Mouse (Mus musculus) cerebellum, adult 18-20 months (tissue): Measurements from ENCODE around the gene 9930021J03Rik.

Experiments
- DNase-seq, 2 experiments: peaks; one replicate each; pipeline ENCODE4 v3.0.0; 2021

9930021J03Rik gene

DNA sequence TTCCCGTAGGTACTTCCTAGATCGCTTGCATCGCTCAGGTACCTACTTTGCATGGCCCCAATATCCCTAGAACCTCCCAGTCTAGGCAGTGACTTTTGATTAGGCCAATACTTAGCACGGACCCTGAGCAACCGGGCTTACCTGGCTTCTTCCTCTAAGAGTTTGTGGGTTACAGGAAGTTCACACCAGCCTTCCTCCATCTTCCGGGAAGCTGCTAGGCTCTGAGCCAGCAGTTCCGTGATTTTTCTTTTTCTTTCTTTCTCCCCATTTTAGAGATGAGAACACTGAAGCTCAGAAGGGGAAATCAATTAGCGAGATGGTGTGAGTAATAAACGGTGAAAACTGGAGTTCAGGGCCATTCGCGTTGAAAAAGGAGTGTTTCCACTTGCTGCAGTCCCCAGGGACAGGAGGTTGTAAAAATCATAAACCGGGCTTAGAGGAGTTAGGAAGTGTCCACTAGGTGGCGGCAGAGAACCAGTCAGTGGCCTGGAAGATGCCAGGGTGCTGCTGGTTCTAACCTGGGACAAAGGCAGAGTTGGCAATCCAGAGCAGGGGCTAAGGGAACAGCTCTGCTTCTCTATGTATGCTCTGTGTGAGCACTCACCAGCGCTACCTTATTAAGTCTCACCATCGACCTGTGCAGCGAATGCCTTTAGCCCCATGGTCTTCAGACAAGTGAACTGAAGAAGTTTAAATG lies 121.8 kb downstream of the 9930021J03Rik start:
- peak; percentile 82 to 89 for DNase-seq

DNA sequence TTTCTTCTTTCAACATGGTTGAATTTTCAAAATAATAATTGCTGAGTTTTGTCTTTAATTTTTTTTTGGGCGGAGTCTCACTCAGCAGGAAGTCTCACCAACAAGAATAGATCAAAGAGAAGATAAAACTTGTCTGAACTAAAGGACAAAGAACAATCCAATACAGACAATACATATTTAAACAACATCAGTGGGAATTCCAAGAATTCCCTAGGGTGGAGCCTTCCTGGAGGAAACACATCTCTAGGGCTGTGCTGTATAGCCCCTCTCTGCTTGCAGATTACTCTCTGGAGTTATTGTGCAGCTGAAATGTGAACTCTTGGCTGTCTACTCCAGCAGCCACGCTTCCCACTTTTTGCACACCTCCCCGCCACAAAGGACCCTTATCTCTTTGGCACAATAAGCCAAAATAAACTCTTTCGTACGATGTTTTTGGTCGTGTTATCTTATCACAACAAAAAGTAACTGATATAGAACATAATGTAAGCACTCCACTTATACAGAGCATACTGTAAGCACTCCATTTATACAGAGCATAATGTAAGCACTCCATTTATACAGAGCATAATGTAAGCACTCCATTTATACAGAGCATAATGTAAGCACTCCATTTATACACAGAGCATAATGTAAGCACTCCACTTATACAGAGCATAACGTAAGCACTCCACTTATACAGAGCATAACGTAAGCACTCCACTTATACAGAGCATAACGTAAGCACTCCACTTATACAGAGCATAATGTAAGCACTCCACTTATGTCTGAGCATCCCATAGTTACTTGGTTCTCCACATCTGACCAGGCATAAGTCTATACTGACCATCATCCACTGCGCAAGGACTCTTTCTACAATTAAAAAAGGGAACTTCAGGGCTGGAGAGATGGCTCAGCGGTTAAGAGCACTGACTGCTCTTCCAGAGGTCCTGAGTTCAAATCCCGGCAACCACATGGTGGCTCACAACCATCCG lies 125.3 kb downstream of the 9930021J03Rik start:
- no peak for DNase-seq

DNA sequence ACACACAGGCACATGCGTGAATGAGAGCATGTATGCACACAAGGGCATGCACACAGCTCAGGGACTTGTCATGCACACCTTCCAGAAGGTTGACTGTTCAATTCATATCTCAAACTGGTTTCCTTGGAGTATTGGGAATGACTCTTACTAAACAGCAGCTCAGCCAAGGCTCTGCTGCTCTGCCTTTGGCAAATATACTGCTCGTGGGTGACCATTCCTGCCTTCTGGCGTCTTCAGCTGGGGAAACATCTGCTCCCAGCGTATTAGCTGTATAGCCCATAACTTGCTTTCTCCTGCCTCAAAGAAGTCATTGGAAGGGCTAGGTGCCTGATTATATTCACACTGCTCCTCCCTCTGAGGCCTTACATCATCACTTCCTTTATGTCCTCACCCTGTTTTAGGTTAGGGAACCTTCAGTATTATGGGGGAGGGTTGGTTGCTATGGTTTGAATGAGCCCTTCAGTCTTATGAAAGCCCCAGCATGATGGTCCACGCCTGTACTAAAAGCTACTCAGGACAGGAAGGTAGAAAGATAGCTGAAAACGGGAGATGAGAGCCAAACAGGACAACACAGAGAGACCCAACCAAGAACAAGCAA lies 127.5 kb downstream of the 9930021J03Rik start:
- DNase-seq = no peak

DNA sequence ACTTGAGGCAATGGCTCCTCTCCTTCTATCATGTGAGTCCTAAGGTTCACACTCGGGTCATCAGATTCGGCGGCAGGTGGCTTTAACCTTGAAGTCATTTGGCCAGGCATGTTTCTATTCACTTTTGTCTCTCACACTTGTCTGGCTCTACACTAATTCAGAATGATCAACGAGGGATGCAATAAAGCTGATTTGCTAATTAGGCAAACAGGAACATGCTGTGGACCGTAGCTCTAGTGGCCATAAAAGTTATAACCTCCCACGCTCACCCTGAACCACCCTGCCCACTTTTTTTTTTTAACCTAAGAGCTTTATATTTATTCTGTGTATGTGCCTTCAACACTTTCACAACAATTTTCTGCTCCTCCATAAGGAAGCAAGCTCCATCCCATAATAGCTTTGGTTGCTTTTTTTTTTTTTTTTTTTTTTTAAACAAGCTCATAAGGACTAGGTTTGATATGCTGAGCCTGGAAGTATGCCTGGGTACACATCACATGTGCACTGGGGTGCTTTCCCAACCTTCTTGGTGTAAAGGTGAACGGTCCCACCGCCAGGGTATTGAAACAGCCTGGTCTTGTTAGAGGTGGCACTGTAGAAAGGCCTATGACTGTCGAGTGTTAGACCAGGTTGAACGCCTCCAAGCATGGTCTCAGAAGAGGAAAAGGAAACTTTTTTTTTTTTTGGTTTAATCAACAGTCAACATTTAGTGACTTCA lies 129.2 kb downstream of the 9930021J03Rik start:
- no peak for DNase-seq

DNA sequence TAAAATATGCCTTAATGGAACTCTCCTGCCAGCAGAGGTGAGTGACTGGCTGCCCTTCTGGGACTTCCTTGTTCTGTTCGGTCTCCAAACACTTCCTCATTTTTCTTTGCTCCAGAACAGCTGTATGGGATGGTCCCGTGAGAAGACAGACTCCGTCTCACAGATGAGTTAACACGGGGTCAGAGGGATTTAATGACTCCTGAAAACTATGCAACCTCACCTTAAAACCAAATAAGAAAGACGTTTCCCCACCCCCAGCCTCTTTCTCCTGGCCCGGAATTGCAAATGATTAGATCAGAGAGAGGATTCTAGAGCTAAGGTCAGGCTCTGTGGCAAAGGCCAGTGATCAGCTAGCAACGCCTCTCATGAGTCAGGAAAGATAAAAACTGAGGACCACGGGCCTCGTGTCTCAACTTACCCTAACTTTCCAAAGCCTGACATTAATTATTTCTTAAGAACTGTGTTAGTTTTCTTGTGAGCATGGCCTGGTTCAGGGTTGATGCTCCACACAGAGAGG lies 130.2 kb downstream of the 9930021J03Rik start:
- DNase-seq = no peak

DNA sequence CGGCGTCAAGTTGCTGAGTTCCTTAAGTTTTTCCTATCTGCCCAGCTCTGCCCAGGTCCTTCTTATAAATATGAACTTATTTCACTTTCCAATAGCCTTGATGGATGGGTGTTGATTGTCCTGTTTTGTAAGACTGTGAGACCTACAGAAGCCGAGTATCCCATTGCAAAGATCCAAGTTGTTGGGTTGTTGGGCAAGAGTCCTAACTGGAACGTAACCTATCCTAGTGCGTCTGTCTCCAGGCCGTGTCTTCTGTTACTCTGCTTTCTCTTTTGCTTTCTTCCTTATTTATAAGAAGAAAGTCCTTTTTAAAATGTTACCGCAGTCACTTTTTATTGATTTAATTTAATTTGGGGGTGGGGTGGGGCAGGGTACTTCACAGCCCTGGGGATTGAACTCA lies 130.8 kb downstream of the 9930021J03Rik start:
- no peak for DNase-seq

DNA sequence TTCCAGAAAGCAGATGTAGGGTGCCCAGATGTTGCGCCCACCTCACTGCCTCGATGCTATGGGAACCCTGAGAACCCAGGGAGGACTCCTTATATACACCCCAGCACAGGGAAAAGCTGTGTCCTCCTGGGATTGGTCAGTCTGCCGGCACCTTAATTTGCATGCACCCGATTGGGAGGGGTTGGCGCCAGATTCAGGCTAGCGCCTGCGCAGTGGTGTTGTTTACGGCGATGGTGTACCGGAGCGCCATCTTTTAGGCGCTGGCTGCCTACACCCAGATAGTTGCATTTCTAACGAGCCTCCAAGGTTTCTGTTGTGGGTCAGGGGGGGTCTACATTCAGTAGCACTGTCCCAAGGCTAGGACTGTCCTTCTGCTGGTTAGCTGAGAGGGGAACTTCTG lies 133.1 kb downstream of the 9930021J03Rik start:
- no peak for DNase-seq

DNA sequence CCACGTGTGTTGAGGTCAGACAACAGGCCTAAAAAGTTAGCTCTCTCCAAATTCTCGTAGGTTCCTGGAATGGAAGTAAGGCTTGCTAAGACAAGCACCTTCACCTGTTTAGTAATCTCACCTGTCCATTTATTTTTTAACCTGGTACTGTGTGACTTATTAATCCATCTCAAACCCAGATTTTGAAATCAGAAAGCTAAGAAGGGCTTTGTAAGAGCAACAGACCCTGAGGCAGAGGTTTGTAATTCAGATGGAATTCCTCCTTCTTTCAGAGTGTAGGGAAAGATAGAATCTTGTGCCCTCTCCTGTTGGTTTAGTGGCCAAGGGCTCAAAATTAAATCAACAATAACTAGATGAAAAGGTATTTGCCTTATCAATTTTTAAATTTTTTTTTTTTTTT lies 134.6 kb downstream of the 9930021J03Rik start:
- DNase-seq = no peak

DNA sequence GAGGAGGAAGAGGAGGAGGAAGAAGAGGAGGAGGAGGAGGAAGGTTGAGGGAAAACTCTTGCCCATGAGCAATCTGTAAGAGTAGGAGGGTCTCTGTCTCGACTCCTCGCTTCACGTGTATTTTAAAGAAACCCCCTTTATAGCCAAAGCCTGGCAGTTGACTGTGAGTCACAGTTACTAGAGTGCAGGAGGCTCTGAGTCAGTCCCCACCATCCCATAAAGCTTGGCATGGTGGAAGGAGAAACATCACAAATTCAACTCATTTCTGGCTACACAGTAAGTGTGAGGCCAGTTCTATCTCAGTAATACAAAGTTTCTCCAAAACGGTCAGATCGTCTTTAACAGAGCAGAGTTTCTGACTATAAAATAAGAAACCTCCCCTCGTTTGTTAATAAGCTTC lies 135.5 kb downstream of the 9930021J03Rik start:
- DNase-seq = no peak

DNA sequence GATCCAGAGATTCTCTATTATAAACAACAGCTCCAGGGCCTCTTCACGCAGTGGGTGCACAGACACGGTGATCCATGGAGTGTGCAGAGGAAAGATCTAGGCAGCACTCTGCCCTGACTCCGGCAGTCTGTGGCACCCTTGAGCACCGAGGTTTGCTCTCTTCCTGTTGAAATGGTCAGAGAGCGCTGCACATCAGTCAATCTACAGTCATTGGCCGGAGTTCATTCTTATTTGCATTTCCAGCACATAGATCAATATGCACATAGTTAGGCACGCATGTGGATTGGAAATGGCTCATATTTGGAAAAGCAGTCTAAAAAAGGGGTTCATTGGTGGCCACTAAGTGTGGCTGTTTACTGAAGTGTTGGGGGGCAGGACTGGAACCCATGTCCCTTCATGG lies 137.7 kb downstream of the 9930021J03Rik start:
- no peak for DNase-seq

DNA sequence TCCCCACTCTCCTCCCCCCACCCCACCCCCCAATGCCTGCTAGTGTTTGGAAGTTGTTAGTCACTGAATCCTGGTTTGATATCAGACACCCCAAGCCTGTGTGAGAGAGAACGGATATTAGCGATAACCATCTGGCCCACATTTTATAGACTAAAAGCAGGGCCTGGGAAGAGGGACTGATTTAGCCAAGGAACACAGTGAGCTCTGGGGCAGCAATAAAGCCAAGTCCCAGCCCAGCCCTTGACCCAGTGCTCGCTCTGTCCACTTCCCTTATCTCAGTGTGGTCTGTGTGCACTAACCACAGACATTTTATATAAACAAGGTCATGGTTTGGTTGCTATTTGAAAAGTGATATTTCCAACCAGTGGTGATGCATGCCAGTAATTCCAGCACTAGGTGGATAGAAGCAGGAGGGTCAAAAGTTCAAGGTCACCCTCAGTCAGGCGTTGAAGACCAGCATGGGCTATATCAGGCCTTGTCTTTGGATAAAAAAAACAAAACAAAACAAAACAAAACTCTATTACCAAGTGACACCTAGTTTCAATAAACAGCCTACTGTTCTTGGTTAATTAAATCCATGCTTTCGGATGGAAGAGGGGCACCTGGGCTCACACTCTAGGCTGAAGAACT lies 138.7 kb downstream of the 9930021J03Rik start:
- no peak for DNase-seq

DNA sequence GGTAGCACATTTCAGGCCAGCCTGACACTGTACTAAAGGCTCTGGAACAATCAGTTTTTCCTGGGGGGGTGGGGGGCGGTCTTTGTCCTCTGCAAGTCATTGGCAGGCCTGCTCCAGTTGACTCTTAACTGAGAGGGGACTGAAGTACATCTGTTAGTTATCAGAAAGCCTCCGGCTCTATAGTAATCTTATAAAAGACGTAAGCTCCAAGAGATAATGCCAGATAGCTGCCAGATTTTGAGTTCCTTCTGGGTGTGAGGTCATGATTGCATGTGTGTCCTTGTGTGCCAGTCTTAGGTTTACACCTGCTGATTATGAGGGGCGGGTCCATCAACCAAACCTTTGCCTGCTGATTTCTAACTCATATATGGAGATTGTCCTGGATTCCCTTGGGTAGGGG lies 139.6 kb downstream of the 9930021J03Rik start:
- no peak for DNase-seq

DNA sequence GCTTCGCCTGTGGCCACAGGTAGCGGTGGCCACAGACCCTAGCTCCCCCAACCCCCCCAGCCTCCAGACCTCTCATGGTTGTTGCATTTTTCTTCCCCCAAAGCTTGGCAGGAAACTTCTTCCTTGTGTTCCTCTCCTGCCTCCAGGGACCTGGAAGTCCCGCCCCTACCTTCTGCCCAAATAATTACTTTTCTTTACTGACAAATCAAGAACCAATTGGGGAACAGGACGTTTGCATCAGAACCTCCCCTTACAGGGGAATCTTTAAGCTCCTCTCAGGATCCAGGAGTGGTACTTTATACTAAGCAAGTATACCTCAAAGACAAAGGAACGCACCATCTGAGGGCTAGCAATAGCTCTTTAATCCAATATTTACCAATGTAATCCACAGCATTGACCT lies 140.9 kb downstream of the 9930021J03Rik start:
- DNase-seq = no peak
